Mouse (Mus musculus) heart, adult 2 months (tissue): ENCODE measurements around the gene Gm16434.
"Not testable (repeated sequence)": the region's sequence is repeated elsewhere in the genome, so short reads cannot be mapped to it uniquely, and the experiment has no call there.

Experiments
- CTCF ChIP-seq: fragments of 200-600 bp; IDR thresholded peaks from 2 replicates; pipeline ENCODE4 v1.8.1; 2022; ENCODE audit warnings: antibody characterized with exemption, mild to moderate bottlenecking, moderate library complexity
- EP300 ChIP-seq: fragments of 200-500 bp; IDR thresholded peaks from 2 replicates; pipeline ENCODE4 v1.6.1; 2011; ENCODE audit warnings: low read depth, low read length, control low read depth; ENCODE audit not compliant: insufficient read depth
- POLR2A ChIP-seq: fragments of 200-500 bp; IDR thresholded peaks from 2 replicates; pipeline ENCODE4 v1.6.1; 2011; ENCODE audit warnings: mild to moderate bottlenecking, low read depth, low read length, control low read depth; ENCODE audit not compliant: insufficient read depth

DNA sequence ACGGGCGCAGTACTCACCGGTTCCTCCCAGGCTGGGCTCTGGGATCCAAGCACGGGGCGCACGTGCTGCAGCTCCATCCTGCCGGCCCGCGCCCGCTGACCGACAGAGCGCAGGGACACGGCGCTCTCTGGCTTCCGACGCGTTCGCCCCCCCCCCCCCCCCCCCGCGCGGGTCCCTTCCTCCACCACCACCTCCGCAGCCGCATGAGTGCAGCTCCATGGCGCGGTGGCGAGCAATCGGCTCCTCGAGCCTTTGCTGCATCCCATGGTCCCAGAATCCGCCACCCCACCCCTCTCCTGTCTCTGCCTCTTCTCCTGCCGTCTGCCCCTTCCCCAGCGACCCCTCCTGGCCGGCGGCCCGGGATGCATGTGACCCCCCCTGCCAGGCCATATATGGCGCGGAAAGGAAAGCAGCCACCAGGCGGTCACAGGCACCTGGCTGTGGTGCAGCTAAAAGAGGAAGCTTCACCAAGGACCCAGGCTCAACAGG lies 19.8 kb downstream of the Gm16434 start, which contains the start of gene Gm3512:
- not testable (repeated sequence) for TF ChIP-seq POLR2A, CTCF, EP300
